Mouse (Mus musculus) ovary, postnatal 10 days (tissue): Measurements from ENCODE around the gene Dnajc30.
"Not testable (repeated sequence)": the region's sequence is repeated elsewhere in the genome, so short reads cannot be mapped to it uniquely, and the experiment has no call there.

ENCODE experiments used
- DNase-seq: peaks from one replicate; pipeline ENCODE4 v3.0.0; 2022; ENCODE audit warnings: low spot score

Dnajc30 gene

DNA sequence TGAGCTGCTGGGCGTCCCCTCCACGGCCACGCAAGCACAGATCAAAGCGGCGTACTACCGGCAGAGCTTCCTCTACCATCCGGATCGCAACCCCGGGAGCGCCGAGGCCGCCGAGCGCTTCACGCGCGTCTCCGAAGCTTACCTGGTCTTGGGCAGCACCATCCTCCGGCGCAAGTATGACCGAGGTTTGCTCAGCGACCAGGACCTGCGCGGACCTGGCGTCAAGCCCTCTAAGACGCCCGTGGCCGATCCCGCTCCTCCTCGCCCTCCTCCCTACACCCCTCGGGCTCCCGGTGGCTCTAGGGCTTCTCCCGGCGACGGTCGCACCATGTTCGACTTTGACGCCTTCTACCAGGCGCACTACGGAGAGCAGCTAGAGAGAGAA lies 372 bp downstream of the Dnajc30 start:
- DNase-seq = no peak

DNA sequence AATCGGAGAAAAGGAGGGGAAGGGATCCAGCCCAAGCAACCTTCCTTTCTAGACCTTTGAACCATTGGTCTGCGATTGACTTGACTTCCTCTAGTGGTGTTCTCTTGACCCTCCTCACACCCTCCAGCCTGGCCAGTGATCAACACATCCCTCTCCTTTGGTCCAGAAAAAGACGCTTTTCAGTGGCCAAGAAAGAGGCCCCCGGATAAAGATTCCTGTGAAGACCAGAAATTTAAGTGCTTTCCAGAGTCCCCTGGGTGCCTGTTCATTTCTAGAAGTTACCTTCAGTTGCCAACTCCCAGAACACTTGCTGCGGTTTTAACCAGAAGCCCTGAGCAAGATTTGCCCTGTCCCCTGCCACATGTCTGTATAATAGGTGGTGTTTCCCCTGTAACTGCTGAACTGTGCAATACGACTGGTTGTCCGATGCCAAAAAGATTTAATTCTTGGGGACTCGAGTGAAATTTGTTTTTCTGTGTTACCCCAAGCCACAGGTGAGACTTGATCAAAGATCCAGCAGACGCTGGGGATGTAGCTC lies 976 bp downstream of the Dnajc30 start, which contains the start of gene Bud23:
Gene Bud23 (minus strand): TSS at position 51 of the 538 bp plus-strand sequence.
- not testable (repeated sequence) for DNase-seq

DNA sequence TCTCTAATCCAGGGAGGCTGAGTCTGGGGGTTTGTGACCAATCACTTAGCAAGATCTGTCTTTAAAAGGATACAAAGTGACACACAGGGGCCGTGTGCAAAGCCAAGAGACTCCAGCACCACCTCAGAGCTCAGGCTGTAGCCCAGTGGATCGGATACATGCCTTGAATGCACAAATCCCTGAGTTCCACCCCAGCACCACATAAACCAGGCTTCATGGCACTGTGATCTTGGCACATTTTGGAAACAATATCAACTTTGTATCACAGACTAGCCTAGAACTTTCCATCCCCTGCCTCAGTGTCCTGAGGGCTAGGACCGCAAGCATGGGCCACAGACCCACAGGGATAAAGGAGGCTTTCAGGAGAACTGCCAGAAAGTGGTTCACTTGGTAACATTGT lies 2.0 kb downstream of the Dnajc30 start:
- no peak for DNase-seq

DNA sequence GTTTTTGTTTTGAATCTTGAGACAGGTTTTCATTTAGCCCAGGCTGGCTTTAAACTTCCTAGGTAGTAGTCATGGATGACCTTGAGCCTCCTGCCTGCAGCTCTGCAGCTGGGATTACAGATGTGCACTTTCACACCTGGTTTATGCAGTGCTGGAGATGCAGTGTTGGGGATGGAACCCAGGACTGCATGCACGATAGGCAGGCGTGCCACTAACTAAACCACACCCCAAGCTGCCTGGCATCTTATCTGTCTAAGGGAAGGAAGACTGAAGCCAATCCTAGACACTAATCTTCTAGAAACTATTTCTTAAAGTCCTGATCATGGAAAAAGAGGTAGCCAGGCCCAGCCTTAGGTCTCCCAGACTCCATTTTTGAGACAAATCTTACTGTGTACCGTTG lies 6.4 kb downstream of the Dnajc30 start:
- DNase-seq = no peak

DNA sequence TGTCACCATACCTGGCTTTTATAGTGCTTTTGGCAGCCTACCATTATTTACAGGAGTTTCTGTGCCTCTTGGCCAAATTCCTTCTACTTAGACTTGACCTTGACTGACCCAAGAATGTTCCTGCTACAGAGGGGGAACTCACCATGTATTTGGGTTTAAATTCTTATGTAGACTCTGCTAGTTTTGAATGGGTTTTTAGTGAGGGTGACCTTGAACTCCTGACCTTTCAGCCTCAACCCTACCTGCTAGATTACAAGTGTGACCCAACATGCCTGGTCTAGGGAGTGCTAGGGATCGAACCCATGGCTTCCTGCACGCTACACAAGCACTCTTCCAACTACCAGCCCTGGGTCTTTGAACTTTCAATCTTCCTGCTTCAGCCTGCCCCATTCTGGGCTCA lies 8.1 kb downstream of the Dnajc30 start:
- DNase-seq = no peak

DNA sequence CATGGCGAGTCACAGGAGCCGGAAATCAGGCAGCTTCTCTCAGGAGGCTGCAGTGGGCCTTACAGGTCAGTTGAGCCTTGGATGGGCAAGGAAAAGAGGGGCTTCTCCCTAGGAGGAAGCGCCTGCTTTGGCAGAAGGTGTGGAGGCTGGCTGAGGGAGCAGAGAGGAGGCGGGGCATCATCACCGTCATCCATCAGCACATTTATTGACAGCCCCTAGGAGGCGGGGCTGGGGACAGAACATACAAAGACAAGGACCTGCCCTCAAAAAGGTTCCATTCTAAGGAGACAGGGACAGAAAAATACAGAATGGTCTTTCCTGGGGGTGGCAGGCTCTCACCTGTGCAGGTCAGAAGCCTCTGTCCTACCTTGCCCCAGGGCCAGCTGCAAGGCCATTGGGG lies 8.7 kb downstream of the Dnajc30 start:
- DNase-seq = no peak

DNA sequence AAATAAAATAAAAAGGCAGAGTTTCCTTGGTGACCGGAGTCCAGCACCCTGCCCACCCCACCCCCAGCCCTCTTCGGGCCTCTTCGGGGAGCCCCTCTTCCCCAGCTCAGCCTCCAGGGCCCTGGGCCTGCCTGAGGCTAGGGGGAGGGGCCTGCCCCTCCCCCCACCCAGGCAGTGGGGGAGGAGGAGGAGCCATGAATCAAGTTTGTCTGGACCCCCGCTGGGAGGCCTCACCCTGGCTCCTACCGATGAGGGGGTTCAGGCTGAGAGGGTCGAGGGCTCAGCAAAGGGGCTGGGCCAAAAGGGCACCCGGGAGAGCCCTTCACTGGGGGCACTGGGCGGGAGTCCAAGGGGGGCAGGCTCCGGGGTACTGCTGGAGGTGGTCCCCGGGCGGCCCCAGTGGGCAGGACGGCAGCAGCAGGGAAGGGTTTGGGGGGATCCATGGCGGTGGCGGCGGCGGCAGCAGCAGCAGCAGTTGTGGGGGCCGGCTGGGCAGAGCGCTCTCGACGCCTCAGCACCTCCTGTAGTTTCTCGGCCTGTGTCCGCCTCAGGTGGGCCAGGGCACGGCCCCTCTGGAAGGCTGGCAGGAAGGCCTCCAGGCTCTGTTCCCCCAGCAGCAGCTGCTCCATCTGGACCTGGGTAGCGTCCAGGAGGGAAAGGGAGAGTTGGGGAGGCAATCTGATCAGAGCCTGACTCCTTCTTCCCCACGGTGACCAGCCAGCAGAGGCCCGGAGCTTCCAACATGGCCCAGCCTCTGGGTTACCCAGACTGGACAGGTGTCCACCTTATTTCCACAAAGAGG lies 9.5 kb downstream of the Dnajc30 start:
- DNase-seq = no peak

DNA sequence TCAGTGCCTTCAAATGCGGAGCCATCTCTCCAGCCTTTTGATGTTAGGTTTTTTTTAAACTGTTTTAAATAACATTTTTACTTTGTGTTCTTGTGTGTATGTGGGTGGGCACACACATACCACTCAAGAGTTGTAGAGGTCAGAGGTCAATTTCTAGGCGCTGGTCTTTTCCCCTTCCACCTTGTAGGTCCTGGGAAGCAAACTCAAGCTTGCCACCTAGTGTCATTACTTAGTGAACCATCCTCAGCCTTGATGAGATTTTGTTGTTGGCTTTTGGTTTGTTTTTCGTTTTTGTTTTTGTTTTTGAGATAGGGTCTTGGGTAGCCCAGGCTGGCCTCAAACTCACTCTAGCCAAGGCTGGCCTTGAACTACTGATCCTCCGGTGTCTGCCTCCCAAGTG lies 11.7 kb downstream of the Dnajc30 start:
- DNase-seq = no peak

DNA sequence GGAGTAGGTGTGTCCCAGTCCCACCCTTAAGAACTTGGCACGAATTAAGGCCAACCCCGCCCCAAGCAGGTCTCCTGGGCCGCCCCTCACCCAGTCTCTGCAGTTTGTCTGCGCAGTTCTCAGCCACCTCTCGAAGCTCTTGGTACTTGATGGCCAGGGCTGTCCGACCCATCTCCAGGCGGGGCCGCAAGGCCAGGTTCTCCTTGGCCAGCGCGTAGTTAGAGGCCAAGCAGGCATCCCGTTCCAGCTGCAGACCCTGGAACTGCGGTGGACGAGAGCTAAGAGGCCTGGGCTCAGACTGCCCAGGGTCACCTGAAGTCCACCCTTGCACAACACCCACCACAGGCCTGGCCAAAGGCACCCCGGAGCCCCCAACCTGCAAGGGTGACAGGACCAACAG lies 12.4 kb downstream of the Dnajc30 start:
- no peak for DNase-seq

DNA sequence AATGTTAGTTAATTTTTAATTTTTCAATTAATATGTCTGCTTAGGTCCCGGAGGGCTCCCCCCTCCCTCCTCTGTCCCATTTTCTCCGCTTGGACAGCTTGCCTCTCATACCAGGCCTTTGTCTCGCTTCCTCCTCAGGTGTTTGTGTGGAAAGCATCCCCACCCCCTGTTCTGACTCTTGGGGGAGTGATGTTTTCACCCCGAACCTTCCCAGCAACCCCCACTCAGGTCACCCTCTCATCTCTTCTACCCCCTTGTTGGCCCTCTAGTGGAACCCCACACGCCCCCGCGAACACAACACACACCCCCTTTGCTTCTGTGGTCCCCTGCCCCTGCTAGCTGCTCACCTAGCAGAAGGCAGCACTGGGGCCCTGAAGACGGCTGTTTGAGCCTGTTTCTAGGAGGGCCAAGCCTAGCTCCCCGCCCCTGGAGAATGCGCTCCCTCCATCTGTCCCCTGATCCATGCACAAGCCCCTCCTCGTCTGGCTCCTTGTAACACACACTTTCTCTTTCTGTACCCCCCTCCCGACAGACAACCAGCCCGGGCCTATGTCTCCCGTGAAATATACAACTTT lies 13.0 kb downstream of the Dnajc30 start:
- no peak for DNase-seq

DNA sequence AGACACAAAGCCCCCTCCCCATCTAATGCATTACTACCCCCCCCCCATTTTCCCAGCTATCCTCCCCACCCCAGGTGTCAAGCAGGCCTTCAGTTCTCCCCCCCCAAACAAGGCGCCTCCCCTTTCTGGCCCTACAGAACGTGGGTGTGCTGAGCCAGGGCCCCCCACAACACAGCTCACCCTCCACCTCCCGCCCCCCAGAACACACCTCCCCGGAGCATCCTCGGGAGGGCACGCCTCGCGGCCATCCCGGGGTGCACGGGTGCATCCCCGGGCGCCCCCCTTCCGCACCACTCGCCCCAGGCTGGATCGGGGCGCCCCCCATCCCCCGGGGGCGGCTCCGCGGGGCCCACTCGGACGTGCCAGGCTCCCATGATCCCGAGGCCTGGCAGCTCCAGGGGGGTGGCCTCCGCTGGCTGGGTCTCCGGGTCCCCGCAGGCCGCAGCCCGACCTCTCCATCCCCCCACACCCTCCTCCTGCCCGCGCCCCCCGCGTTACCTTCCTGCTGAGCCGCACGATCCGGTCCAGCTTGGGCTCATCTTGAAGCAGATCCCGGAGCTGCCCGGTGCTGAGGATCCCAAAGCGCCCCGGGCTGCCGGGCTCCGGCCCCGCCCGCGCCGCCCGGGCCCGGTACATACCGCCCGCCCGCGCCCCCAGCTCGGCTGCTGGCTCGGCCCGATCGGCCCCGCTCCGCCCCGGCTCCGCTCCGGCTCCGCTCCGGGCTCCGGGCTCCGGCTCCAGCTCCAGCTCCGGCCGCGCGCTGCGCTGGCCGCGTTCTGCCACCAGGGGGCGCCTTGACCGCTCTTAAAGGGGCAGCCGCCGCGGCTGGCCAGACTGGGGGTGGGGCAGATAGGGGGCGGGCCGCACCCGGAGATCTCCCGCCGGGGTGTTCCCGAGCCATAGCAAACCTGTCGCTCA lies 13.8 kb downstream of the Dnajc30 start, which contains the start of gene Vps37d:
Gene Vps37d (minus strand): TSS at position 703 of the 918 bp plus-strand sequence.
- DNase-seq = peak; percentile 95

DNA sequence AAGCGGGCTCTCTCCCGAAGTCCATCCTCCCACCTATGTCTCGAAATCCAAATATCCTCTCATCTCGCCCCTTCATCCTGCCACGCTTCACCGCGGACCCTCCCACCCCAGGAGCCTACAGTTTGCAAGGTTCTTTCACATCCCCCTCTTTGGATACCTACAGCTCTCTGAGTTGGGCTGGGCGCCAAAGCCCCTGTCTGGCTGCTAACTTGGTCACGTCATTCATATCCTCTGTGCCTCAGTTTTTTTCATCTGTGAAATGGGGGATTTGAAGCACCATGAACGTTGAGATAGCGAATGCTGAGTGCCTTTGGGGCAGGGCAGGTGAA lies 14.4 kb downstream of the Dnajc30 start:
- no peak for DNase-seq

DNA sequence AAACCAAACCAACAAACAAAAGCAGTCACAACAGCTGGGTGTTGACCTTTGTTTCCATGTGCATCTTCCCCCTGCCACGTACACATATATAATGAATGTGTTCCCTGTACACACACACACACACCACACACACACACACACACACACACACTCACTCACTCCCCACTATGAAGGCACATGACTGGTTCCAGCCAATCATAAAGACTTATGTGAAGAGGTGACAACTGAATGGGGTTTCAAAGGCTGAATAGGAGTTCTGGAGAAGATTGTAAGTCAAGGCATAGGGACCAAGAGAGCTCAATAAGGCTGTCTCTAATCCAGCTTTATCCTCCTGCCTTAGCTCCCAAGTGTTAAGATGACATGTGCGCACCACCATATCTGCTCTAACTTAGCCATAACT lies 15.6 kb downstream of the Dnajc30 start:
- DNase-seq = no peak

DNA sequence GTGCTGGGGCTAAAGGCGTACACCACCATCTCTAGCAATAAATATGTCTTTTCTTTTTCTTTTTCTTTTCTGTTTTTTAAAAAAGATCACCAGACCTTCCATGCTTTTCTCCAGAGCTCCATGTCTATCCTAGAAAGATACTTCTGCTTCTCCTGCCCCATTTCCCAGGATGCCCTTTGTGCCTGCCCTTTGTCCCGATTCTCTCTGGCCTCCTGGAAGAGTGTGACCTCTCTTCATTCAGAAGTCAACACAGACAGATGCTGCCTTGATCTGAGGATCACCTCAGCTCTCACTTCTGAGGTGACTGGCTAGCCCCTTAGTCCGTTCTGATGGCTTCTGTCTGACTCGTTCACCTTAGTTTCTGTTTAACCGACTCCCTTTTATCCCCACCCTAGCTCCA lies 16.5 kb downstream of the Dnajc30 start:
- no peak for DNase-seq

DNA sequence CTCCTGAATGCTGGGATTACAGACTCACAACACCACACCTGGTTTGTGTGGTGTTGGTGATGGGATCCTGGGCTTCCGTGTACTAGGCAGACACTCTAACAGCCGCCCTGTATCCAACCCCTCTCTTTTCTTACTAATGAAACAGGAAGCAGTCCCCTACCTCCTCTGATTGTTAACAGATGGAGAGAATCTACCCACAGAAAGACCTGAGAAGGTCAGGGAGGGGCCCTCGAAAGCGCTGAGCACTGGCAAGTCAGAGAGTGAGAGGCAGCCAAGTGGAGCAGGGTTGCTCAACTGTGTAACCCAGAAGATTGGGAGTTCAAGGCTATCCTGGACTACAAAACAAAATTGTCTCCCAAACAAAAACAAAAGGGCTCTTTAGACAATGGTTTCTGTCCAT lies 22.9 kb downstream of the Dnajc30 start:
- DNase-seq = no peak

DNA sequence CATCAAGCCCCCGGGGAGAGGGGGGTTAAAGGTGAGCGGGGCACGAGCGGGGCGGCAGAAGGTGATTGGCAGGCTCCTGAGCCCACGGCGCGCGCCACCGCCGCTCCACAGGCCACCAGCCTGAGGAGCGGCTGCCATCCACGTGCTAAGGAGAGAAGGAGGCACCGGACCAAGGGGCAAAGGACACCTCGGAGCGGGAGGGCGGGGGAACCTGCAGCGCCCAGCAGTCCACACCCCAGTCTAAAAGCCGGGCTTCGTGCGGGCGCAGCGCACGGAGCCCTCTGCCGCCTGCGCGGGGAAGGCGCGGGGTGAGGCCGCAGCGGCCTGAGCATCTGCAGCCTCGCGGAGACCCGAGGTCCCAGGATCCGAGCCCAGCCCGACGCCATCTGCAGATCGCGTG lies 25.7 kb downstream of the Dnajc30 start, which contains the start of gene Mlxipl:
Gene Mlxipl (plus strand): TSS at position 238 of the 400 bp plus-strand sequence.
- no peak for DNase-seq

DNA sequence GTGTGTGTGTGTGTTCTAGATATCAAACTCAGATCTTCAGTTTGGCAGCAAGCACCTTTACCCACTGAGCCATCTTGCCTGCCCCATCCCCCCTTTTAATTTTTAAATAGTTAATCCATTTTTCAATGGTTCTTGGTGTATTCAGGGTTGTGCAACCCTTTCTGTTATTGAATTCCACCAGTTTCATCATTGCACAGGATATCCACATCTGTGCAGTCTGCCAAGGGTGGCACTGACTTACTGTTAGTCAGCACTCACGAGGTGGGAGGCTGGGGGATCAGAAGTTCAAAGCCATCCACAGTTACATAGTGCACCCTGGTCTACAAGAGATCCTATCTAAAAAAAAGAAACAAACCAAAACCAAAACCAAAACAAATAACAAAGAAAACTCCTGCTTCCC lies 37.0 kb downstream of the Dnajc30 start:
- no peak for DNase-seq

DNA sequence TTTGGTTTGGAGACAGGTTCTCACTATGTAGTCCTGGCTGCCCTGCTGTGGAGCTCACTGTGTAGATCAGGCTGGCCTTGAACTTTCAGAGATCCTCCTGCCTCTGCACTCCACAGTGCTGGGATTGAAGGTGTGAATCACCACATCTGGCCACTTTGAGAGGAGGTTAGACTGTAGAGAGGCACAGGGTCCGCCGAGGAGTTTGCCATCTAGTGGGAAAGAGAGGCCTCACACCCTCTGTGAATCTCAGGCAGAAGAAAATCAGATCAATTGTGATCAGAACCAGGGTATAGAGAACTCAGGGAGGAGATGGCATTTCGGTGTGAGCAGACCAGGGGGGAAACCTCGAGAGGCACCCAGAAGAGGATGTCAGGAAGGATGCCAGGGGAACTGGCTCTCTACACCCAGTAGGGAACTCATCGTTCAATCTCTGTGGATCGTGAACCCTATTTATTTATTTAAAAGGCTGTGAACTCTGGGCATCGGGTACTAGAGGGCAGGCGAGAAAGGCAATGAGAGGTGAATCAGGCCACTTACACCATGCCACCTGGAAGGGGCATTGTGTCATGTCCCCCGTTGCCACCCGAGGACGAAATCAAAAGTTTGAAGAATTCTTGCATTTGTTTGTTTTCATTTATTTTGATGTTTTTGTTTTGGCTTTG lies 40.1 kb downstream of the Dnajc30 start:
- no peak for DNase-seq

DNA sequence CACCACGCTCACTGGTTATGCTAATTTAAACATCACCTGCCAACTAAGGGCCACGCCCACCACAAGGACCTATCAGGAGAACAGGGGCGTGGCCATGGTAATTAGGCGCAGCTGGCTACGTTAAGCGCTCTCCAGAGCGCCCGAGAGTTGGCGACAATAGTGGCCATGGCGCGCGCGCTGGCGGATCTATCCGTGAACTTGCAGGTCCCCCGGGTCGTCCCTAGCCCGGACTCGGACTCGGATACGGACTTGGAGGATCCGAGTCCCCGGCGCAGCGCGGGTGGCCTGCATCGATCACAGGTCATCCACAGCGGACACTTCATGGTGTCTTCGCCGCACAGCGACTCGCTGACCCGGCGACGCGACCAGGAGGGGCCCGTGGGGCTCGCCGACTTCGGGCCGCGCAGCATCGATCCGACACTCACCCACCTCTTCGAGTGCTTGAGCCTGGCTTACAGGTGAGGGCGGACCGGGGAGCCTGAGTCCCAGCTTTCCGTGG lies 42.8 kb downstream of the Dnajc30 start:
- DNase-seq = peak; percentile 32

DNA sequence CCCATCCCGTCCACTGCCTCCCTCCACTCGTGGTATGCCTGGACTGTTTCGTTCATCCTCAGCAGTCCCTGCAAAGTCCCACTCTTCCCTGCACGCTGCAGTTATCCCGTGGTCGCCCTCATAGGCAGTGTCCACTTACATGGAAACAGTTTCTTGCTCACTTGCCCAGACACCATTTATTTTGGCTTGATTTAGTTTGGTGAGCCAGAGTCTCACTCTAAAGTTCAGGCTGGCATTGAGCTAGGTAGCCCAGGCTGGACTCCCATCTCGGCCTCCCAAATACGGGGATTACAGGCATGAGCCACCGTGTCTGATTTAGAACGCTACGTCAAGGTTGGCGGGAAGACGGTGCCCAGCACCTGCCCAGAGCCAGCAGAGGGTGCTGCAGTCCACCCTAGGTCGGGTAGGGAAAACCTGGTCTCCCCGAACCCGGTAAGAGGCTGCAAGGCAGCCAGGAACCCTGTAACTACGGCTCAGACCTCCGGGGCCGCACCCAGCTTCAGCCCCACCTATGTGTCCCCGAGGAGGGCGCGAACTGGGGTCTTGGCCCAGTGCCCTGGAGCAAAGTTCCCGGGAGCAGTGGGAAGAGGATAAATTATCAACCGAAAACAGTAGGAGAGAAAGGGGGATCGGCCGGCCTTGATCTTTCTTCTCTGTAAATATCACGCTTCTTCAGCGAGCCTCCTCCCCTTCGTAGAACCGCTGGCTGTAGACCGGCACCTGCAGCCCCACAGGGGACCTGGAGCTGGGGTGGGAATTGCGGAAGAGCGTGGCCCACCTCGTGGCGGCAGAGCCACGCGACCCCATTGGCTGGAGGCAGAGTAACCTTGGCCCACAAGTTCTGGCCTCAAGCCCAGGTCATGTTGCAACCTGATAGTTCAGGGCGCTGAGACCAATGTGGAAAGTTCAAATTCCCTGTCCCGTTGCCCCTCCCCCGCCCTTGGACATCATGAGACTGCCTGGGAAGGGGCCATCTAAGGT lies 43.8 kb downstream of the Dnajc30 start:
- DNase-seq = peak; percentile 24

DNA sequence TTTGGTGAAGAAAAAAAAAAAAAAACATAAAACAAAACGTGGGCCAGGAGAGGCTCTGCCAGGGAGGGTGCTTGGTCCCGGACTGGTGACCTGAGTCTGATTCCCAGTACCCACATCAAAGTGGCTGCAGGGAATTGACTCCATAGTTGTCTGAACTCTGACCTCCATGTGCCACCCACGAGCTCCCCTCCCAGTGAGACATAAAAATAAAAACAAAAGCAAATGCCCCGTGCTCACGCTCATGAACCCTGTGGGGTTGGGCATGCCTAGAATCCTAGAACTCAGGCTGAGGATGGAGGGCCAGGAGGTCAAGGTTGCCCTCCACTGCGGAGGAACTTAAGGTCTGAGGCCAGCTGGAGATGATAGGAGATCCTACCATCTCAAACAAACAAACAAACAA lies 45.0 kb downstream of the Dnajc30 start:
- no peak for DNase-seq
